Mouse (Mus musculus) layer of hippocampus, postnatal 10 days (tissue): ENCODE data around the gene Sema6d. TPM values are rescaled to one million over a fixed set of nuclear protein-coding genes. Genes with fewer than 3 reads are reported as not detected.

Source experiments
- DNase-seq, 2 experiments: peaks; one replicate each; pipeline ENCODE4 v3.0.0; 2021; ENCODE audit warnings: low spot score in 2 of 2
- long read RNA-seq: library from polyadenylated mRNA; stranded (forward); transcript quantifications from one replicate; pipeline ENCODE4 v2.0.0, GENCODE M21; 2023
- total RNA-seq, 2 experiments: library from RNA; stranded (reverse); gene quantifications; 2 replicates each; pipeline ENCODE4 v1.2.3; 2021

The Sema6d gene
- total RNA-seq, result 10 to 100 TPM; 92.1 to 97.7 TPM
- long read RNA-seq, full-length matches to known transcripts, result 3 of 19 reads
- long read RNA-seq, partial matches to known transcripts, result 8 of 19 reads
- long read RNA-seq, other reads (novel, unspliced or antisense), result 8 of 19 reads

DNA sequence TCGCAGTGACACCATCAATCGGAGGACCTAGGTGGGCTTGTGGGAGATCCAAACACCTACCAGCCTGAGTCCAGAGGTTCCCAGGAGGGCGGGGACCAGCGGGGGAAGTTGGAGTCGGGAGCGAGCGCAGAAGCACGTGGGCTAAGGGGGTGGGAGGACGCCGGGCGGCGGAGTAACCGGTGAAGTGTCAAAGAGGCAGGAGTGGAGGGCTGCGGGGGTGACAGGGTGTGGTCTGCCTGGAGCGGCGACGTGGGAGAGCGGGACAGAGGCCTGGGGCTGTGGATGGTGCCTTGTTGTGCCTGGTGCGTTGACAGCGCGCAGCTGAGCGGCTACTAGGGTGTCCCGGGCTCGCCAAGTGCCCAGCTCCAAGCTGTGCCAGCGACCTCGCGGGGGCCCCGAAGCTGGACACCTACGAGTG, at the start of gene Sema6d:
Sema6d (plus strand) TSS at position 157 of the 418 bp plus-strand sequence.
- peak; percentile 44 to 67 for DNase-seq

DNA sequence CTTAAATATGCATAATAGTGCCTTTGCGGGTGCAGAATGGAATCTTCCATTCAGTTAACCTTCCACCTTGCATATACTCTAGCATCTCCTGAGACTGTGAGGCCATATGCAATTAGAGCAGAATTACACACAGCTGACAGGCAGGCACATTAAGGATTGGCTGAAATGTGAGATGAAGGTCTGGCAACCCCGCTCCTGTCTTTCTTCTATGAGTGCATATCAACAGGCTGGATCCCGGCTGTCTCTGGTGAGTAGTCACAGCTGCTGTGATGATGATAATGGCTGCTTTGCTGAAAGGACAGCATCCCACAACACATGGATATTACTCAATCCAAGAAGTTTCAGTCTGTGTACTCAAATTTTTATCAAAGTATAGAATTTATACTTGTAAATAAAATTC, 29.9 kb upstream of the Sema6d start:
- DNase-seq, result no peak

- no peak for DNase-seq
These were observed 21.4 kb upstream of the Sema6d start for GRCm38 (mm10) chr2:124068380-124068779.

- DNase-seq, result no peak
These were observed 19.1 kb upstream of the Sema6d start for GRCm38 (mm10) chr2:124070664-124071063.

GRCm38 (mm10) chr2:124071380-124071779, 18.4 kb upstream of the Sema6d start:
- no peak for DNase-seq

DNA sequence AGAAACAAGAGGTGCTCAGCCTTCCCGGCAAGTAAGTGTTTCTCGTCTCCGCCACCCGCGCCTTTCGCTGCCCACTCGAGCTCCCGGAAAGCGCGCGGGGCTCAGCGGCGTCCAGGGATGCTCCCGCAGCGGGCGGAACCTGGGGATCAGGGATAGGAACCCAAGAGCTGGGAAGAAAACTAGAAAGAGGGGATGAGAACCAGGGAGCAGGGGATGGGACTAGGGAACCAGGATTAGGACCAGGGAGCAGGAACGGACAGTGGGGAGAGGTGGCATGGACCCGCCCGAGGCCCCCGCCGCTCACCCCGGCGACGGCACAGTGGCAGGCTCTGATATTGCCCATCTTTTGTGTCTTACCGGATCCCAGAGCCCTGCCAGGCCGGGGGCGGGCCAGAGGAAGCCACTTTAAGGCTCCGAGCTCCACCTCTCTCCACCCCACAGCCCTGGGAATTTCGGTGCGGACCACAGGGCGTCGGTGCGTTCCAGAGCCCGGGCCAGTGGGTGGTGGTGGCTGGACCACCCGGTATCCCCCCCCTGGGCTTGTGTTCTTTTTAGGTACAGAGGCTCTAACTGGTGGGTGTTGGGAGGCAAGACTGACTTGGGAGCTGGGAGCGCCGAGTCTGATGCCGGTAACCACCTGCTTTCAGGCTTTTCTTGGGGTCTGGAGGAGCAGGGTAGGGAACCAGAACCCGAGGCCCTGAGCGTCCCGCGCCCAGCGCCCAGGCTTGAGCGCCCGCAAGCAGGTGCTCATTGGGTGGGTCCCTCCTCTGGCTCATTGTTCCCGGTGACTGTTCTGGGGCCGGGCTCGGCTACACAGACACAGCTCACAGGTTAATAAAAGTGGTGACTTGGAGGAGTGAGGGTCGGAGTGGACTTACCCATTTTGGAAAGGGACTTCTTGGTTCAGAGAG, 717 bp downstream of the Sema6d start:
- peak; percentile 53 to 70 for DNase-seq

GRCm38 (mm10) chr2:124099697-124100096, 9.9 kb downstream of the Sema6d start:
- no peak for DNase-seq

DNA sequence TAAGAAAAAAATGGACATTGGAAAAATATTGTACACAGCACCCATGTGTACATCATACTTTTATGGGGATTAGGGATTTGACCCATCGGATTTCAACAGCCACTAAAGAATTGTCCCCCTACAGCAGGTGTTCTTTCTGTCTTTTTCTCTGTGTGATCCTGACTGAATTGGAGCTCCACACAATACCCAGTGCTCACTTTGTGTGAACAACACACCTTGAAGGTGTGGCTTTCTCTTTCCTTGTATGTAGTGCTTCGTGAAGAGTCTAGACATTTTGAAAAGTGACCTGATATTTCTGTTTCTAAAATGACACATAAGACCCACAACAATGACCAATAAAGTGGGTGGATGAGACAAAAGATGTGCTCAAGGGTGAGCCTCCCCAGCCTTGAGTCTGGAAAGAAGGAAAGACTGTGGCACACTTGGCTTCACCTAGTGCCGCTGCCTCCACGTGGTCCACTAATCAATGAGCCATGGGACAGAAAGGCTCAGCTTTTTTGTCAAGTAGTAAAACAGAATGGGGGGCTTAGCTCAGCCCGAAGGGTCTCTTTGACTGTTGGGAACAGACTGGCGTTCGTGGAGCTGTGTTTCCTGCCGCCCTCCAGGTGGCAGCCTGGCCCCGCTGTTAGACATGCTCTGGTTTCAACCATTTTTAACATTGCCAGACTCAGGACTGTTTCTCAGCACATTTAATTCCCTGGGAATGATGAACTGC, 10.9 kb downstream of the Sema6d start:
- DNase-seq, result peak; percentile 70 to 81

DNA sequence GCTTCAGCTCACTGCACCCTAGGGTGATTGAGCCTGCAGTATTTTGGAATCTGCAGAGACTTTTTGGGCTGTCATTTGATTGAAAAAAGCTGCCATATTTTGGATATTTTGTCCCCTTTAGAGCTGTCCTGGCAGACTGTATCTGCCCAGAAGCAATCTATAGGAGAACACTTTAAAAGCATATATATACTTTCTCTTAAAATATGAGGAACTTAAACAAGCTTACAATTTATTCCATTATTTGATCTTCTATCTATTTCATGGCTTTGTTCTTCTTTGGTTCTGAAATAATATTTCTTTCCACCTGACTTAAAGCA, 11.4 kb downstream of the Sema6d start:
- DNase-seq, result no peak

GRCm38 (mm10) chr2:124101580-124101979, 11.8 kb downstream of the Sema6d start:
- DNase-seq, result no peak

DNA sequence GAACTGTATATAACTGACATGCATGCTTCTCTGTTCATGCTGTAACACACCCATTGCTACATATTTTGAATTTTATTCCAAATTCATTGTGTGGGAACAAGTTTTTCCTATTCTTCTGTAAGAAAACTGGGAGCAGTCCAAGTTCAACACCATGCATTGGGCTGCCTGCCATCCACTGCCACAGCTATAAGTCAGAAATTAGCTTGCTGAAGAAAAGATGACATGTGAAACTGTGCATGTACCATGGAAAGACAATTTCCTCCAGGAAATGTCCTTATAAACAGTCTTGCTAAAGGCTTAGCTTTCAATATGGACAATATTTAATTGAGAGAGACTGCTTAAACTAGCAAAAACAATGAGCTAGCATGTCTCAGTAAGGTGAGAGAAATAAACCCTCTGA, 13.5 kb downstream of the Sema6d start:
- DNase-seq, result no peak

DNA sequence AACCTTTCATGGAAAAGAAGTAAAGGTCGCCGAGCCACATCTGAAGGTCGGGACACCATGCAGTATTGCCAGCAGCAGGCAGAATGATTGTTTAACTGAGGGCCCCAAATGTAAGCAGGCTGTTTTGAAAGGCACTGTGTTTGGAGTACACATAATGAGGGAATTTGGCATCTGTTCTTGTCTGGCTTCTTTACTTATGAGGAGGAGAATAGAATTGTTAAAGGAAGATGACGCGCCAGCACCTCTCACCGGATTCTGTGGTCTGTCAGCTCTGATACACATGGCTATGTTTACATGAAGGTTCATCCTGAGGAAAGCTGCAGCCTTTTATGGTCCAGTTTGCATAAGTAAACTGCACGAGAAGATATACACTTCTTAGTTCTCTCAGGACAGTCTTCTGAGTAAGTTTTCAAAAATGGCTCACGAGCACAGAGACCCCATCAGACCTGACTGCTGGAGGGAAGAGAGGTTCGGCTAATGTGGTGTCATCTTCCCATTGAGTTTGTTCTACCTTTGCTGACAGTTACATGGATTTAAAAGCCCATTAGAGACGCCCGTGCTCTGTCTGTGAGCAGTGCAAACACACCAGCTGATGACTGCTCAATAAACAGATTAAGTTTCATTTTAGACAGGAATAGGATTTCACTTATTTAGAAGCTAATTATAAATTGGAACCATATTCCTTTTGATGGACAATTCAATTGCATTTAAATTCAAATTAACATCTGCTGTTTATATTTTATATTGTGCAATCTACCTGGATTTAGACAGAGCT, 28.9 kb downstream of the Sema6d start:
- no peak for DNase-seq

- no peak for DNase-seq
These were observed 30.6 kb downstream of the Sema6d start for GRCm38 (mm10) chr2:124120355-124120754.

GRCm38 (mm10) chr2:124121539-124121938, 31.8 kb downstream of the Sema6d start:
- DNase-seq, result no peak

- no peak for DNase-seq
These were observed 35.7 kb downstream of the Sema6d start for GRCm38 (mm10) chr2:124125504-124125903.

DNA sequence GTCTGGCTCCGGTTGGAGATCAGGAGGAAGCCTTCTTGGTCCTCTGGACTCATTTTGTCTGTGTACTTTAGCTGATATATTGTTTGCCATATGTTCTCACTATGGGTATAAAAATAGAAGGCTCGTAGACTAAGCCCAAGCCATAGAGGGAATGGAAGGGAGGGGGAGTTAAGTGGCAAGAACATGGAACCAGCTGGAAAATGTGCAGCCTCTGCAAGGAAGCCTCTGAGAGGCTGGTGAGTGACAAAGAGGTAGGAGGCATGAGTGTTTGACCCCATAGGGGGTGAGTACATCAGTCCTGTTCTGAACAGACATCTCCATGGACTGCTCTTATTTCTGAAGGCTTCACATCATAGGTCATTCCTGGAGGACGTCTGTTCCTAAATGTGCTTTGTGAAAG, 37.1 kb downstream of the Sema6d start:
- no peak for DNase-seq

- no peak for DNase-seq
These were observed 41.1 kb downstream of the Sema6d start for GRCm38 (mm10) chr2:124130876-124131275.

GRCm38 (mm10) chr2:124141510-124142044, 51.8 kb downstream of the Sema6d start:
- DNase-seq, result no peak

DNA sequence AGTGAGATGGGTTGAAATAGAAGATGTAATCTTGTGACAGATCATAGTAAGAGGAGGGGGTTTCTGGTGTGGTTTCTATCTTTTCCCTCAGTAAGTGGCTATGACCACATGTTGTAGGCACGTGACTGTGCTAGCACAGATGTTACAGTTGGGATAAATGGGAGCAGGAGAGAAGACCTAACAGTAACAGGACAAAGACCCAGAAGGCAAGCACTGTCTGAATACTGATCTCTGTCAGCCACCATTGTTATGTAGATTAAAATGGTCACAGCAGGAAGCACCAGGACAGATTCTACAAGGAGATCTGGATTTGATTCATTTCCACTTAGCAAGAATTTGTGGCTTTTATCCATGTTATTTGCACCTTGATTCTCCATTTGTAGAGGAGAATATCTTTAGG, 55.8 kb downstream of the Sema6d start:
- no peak for DNase-seq

DNA sequence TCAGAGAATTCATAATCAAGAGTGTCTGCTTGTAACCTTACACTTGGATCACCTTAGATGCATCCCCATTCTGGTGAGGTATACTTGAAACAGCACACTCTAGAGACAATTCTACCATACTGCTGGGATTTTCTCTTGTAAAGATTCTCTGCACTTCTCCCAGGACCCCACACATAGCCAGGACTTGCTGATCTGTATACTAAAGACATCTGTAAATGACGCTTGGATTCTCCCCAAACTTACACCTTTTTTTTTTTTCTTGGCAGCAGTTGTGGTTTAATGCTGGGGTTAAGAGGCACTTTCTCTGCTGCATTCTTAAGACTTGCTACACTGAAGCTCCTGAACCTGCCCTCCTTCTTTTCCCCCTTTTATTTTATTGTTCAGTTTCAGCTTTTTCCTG, 68.4 kb downstream of the Sema6d start:
- no peak for DNase-seq

- no peak for DNase-seq
These were observed 72.3 kb downstream of the Sema6d start for GRCm38 (mm10) chr2:124162001-124162599.
